Mouse (Mus musculus): ENCODE measurements around the gene Zfhx3.

- no peak for TF ChIP-seq POLR2A (IDR thresholded peaks at IDR 0.05; ENCODE audit: extremely low read depth, insufficient read depth, low read length)
- TF ChIP-seq CTCF (IDR thresholded peaks at IDR 0.05; ENCODE audit: low read depth, low read length), result no peak
Observed at GRCm38 (mm10) chr8:108741651-108742050, 799.2 kb downstream of the Zfhx3 start.
